Mouse (Mus musculus) embryonic facial prominence, embryonic 12.5 days (tissue): Measurements from ENCODE around the gene Kcnma1. TPM values are rescaled to one million over a fixed set of nuclear protein-coding genes. Genes with fewer than 3 reads are reported as not detected.

Experiments used
- ATAC-seq: fragments of 200-750 bp; cut with Nextera tagmentation; 2 replicates; pipeline ENCODE4 v1.8.0; 2017; ENCODE audit not compliant: insufficient number of reproducible peaks, insufficient read depth, low FRiP score, low TSS enrichment
- H3K27ac ChIP-seq: fragments of 300-500 bp; sonication (generic); 2 replicates; pipeline ENCODE4 v1.5.1; 2016; ENCODE audit warnings: mild to moderate bottlenecking
- H3K27me3 ChIP-seq: fragments of 300-500 bp; sonication (generic); 2 replicates; pipeline ENCODE4 v1.6.1; 2016; ENCODE audit warnings: mild to moderate bottlenecking, moderate library complexity
- H3K36me3 ChIP-seq: fragments of 300-500 bp; sonication (generic); 2 replicates; pipeline ENCODE4 v1.6.1; 2016; ENCODE audit warnings: mild to moderate bottlenecking
- H3K4me1 ChIP-seq: fragments of 300-500 bp; sonication (generic); 2 replicates; pipeline ENCODE4 v1.6.1; 2016
- H3K4me2 ChIP-seq: fragments of 300-500 bp; sonication (generic); replicated peaks from 2 replicates; pipeline ENCODE4 v1.6.1; 2016; ENCODE audit warnings: mild to moderate bottlenecking, moderate library complexity
- H3K4me3 ChIP-seq: fragments of 300-500 bp; sonication (generic); 2 replicates; pipeline ENCODE4 v1.5.1; 2016; ENCODE audit warnings: mild to moderate bottlenecking
- H3K9ac ChIP-seq: fragments of 300-500 bp; sonication (generic); 2 replicates; pipeline ENCODE4 v1.6.1; 2016; ENCODE audit warnings: mild to moderate bottlenecking, moderate library complexity
- H3K9me3 ChIP-seq: fragments of 300-500 bp; sonication (generic); 2 replicates; pipeline ENCODE4 v1.6.1; 2016; ENCODE audit warnings: mild to moderate bottlenecking, moderate library complexity
- WGBS: fragments of 180-500 bp; shearing (Covaris S2); methylation state at CpG from one replicate; pipeline ENCODE4 v1.1.7; 2016; 5-methylcytosine and 5-hydroxymethylcytosine counted together
- polyA plus RNA-seq: library from polyadenylated mRNA; unstranded; fragments of >200 nt; fragmentation: Nextera tagmentation; extraction: Ambion mirVana; gene quantifications from 2 replicates; pipeline ENCODE4 v1.2.1, GENCODE M21; 2016

The Kcnma1 gene
- polyA plus RNA-seq, 1 experiment from 2014 or later = 2.2 TPM

GRCm38 (mm10) chr14:23902636-23903279, 111.5 kb downstream of the Kcnma1 start:
- Histone ChIP-seq H3K9me3 (no peaks in the 10 kb centered on the region), H3K27ac (peak overlapping the region; percentile 46; the same call in 1 of the 2 replicates), H3K4me3 (no peak overlapping the region), H3K27me3 (no peaks in the 10 kb centered on the region), H3K4me2 (no peak overlapping the region), H3K9ac (no peak overlapping the region), H3K36me3 (no peaks in the 10 kb centered on the region), H3K4me1 (peaks cover 9% of the 10 kb centered on the region; the same call in 1 of the 2 replicates)
- peak; percentile 47; the same call in 1 of the 2 replicates for ATAC-seq
- WGBS = 31% methylated on average over 10 of the region's 10 CpGs

- no peaks in the 10 kb centered on the region for H3K27me3 ChIP-seq
- no peak overlapping the region for H3K9ac ChIP-seq
- no peak overlapping the region for H3K27ac ChIP-seq
- H3K4me3 ChIP-seq = no peak overlapping the region
- H3K36me3 ChIP-seq = no peaks in the 10 kb centered on the region
- H3K9me3 ChIP-seq = no peaks in the 10 kb centered on the region
- ATAC-seq = no peak
- 85% methylated on average over 5 of the region's 5 CpGs for WGBS
- no peak overlapping the region for H3K4me2 ChIP-seq
- H3K4me1 ChIP-seq = peaks cover 9% of the 10 kb centered on the region; the same call in 1 of the 2 replicates
These were observed 114.8 kb downstream of the Kcnma1 start for GRCm38 (mm10) chr14:23899462-23899861.

- Histone ChIP-seq H3K4me2 (no peak overlapping the region), H3K9me3 (no peaks in the 10 kb centered on the region), H3K27me3 (no peaks in the 10 kb centered on the region), H3K9ac (no peak overlapping the region), H3K4me3 (no peak overlapping the region), H3K4me1 (peaks cover 7% of the 10 kb centered on the region; the same call in 1 of the 2 replicates), H3K27ac (no peak overlapping the region), H3K36me3 (no peaks in the 10 kb centered on the region)
- WGBS = 81% methylated on average over 5 of the region's 5 CpGs
- ATAC-seq = no peak
These were observed 116.5 kb downstream of the Kcnma1 start for GRCm38 (mm10) chr14:23897815-23898214.

DNA sequence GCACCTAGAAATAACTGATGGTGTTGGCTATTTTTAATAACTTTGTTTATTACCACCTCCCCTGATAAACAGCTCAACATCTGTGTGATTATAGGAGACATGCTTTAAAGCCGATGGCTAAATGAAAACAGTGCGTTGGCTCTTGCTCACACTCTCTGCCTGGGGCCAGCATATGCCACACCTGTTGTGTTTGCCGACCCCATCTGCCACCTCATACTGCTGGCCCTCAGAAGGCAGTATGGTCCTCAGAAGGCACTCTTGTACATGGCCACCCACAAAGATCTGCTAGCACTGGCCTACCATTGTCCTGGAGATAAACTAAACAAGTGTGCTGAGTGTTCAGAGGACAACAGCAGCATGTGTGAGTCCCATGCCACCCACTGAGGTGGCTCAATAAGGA, 118.3 kb downstream of the Kcnma1 start:
- H3K4me3 ChIP-seq = no peak overlapping the region
- 68% methylated on average over 3 of the region's 3 CpGs for WGBS
- no peaks in the 10 kb centered on the region for H3K27me3 ChIP-seq

GRCm38 (mm10) chr14:23886112-23886511, 128.2 kb downstream of the Kcnma1 start:
- ATAC-seq = no peak
- no peaks in the 10 kb centered on the region for H3K36me3 ChIP-seq
- peaks cover 4% of the 10 kb centered on the region; the same call in 1 of the 2 replicates for H3K4me1 ChIP-seq
- H3K9me3 ChIP-seq = no peaks in the 10 kb centered on the region
- no peak overlapping the region for H3K9ac ChIP-seq
- H3K4me2 ChIP-seq = no peak overlapping the region
- H3K27ac ChIP-seq = no peak overlapping the region
- 75% methylated on average over 4 of the region's 4 CpGs for WGBS
- no peak overlapping the region for H3K4me3 ChIP-seq
- no peaks in the 10 kb centered on the region for H3K27me3 ChIP-seq

More for the DNA sequence above, 118.3 kb downstream of the Kcnma1 start:
- Histone ChIP-seq H3K9ac (no peak overlapping the region), H3K4me1 (no peaks in the 10 kb centered on the region), H3K27ac (no peak overlapping the region), H3K4me2 (no peak overlapping the region), H3K36me3 (no peaks in the 10 kb centered on the region), H3K9me3 (no peaks in the 10 kb centered on the region)
- ATAC-seq = no peak

GRCm38 (mm10) chr14:23885539-23885938, 128.8 kb downstream of the Kcnma1 start:
- 65% methylated on average over 6 of the region's 6 CpGs for WGBS
- Histone ChIP-seq H3K4me2 (no peak overlapping the region), H3K27ac (no peak overlapping the region), H3K27me3 (no peaks in the 10 kb centered on the region), H3K36me3 (no peaks in the 10 kb centered on the region), H3K9ac (no peak overlapping the region), H3K4me1 (peaks cover 4% of the 10 kb centered on the region; the same call in 1 of the 2 replicates), H3K4me3 (no peak overlapping the region), H3K9me3 (no peaks in the 10 kb centered on the region)
- ATAC-seq = no peak

DNA sequence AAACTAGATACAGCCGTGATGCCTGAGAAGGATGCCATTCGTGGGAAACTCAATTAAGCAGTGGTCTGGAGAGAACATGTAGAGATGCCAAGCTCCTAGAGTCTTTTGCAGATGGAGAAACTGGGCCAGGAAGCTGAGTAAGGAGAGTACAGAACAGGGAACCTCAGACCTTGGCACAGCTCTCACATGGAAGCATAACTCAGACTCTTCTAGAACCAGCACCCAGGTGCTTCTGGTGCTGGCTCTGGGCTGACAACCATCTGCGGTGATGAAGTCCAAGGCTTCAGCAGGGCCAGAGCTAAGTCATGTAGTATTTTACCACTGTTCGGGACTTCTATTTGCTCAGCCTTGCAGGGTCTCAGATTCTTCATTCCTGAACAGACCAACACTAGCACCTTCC, 129.2 kb downstream of the Kcnma1 start:
- H3K4me3 ChIP-seq = no peak overlapping the region
- H3K36me3 ChIP-seq = no peaks in the 10 kb centered on the region
- no peak overlapping the region for H3K4me2 ChIP-seq
- H3K9ac ChIP-seq = no peak overlapping the region
- H3K27ac ChIP-seq = no peak overlapping the region
- H3K27me3 ChIP-seq = no peaks in the 10 kb centered on the region
- WGBS = 91% methylated on average over 4 of the region's 4 CpGs
- peaks cover 4% of the 10 kb centered on the region; the same call in 1 of the 2 replicates for H3K4me1 ChIP-seq
- no peaks in the 10 kb centered on the region for H3K9me3 ChIP-seq
- no peak for ATAC-seq

- Histone ChIP-seq H3K4me2 (no peak overlapping the region), H3K9ac (no peak overlapping the region), H3K4me3 (no peak overlapping the region), H3K27ac (no peak overlapping the region), H3K27me3 (no peaks in the 10 kb centered on the region), H3K4me1 (peaks cover 4% of the 10 kb centered on the region; the same call in 1 of the 2 replicates), H3K36me3 (no peaks in the 10 kb centered on the region), H3K9me3 (no peaks in the 10 kb centered on the region)
- no peak for ATAC-seq
- 79% methylated on average over 1 of the region's 1 CpGs for WGBS
These were observed 132.3 kb downstream of the Kcnma1 start for GRCm38 (mm10) chr14:23882001-23882400.

GRCm38 (mm10) chr14:23879331-23879730, 135.0 kb downstream of the Kcnma1 start:
- no peaks in the 10 kb centered on the region for H3K27me3 ChIP-seq
- 81% methylated on average over 3 of the region's 3 CpGs for WGBS
- no peak overlapping the region for H3K9ac ChIP-seq
- no peak overlapping the region for H3K4me2 ChIP-seq
- no peaks in the 10 kb centered on the region for H3K9me3 ChIP-seq
- no peak overlapping the region for H3K27ac ChIP-seq
- peaks cover 4% of the 10 kb centered on the region; the same call in 1 of the 2 replicates for H3K4me1 ChIP-seq
- no peak for ATAC-seq
- H3K4me3 ChIP-seq = no peak overlapping the region
- H3K36me3 ChIP-seq = no peaks in the 10 kb centered on the region

- Histone ChIP-seq H3K4me1 (no peaks in the 10 kb centered on the region), H3K9ac (no peak overlapping the region), H3K36me3 (no peaks in the 10 kb centered on the region), H3K27ac (no peak overlapping the region), H3K4me3 (no peak overlapping the region), H3K27me3 (no peaks in the 10 kb centered on the region), H3K4me2 (no peak overlapping the region), H3K9me3 (no peaks in the 10 kb centered on the region)
- WGBS = 78% methylated on average over 5 of the region's 5 CpGs
- ATAC-seq = no peak
These were observed 136.7 kb downstream of the Kcnma1 start for GRCm38 (mm10) chr14:23877561-23877960.

DNA sequence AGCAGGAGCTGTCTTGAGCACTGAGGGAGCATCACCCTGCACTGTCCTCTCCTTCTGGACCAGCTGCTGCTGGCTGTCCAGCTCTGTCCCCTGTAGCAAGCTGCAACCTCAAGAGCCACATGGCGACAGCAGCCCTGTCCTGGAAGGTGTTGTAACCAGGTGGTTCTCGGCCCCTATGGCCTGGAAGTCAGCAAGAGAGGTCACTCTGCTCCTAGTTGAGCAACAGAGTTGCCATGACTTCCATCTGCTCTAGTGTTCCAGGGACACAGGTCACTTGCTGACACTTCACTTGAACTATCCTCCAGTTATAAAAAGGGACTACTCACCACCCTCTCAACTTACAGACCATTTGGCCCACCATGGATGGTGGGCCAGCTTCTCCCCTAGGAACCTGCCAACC, 139.7 kb downstream of the Kcnma1 start:
- Histone ChIP-seq H3K9me3 (no peaks in the 10 kb centered on the region), H3K4me2 (no peak overlapping the region), H3K4me1 (no peaks in the 10 kb centered on the region), H3K36me3 (no peaks in the 10 kb centered on the region), H3K27ac (no peak overlapping the region), H3K9ac (no peak overlapping the region), H3K4me3 (no peak overlapping the region), H3K27me3 (no peaks in the 10 kb centered on the region)
- no peak for ATAC-seq
- 89% methylated on average over 2 of the region's 2 CpGs for WGBS

DNA sequence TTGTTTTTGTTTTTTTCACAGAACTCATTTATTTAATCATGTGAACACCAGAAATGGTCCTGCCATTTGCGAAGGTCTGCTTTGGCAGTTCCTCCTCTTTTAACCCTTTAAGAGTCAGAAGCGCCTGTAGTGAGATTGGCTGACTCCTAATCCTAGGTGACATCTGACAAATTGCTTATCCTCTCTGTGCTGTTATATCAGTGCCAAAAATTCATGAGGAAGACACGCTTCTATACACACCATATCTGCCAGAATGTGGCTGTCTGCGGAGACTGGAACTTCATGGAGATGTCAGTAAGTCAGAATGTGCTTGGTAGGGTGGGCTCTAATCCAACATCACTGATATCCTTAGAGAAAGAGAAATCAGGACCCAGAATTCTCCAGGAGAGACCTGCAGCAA, 157.3 kb downstream of the Kcnma1 start:
- ATAC-seq = no peak
- H3K4me1 ChIP-seq = no peaks in the 10 kb centered on the region
- H3K27ac ChIP-seq = no peak overlapping the region
- no peaks in the 10 kb centered on the region for H3K9me3 ChIP-seq
- no peak overlapping the region for H3K9ac ChIP-seq
- no peaks in the 10 kb centered on the region for H3K36me3 ChIP-seq
- H3K4me2 ChIP-seq = no peak overlapping the region
- H3K27me3 ChIP-seq = no peaks in the 10 kb centered on the region
- 83% methylated on average over 4 of the region's 4 CpGs for WGBS
- no peak overlapping the region for H3K4me3 ChIP-seq
